Mouse (Mus musculus): ENCODE measurements around the gene Ifnar1. TPM values are rescaled to one million over a fixed set of nuclear protein-coding genes. Genes with fewer than 3 reads are reported as not detected.

Ifnar1 gene
- polyA plus RNA-seq, 1 experiment from 2014 or later: 37.1 TPM

DNA sequence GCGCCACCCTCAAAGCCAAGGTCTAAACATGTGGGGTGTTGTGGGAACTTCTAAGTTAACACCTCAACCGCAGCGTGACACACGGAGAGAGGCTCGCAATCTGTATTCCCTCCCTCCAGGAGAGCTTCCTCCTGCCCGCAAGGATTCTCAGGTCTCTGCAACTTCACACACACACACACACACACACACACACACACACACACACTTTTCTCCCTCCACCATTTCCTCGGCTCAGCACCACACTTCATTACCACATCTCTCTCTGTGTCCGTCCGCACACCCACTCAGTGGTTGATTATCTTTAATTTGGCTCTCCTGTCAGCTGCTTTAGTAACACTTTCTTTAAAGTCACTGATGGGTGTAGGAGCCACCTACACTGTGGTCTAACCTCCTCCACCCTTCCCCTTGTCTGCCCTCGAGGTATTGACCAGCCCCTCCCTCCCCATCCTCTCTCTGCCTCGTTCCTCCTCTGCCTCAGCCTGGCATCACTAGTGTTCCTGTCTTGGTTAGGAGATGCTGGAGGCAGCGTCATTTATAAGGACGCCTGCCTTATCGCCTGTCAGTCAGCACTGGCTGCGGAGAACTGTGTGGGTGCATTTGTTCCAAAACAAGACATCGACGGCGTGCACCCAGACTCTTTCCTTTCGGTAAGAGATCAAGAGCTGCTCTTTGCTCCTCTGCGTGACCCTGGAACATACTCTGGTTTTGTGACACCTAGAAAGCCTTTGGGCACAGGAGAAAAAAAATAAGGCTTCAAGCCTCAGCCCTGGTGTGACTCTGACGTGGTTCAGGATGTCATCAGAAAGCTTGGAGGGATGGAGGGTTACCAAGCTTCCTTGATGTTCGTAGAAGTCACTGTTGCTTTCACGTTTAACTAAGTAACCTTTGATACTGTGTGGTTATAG lies 48.3 kb downstream of the Ifnar1 start:
- no peak overlapping the region for H3K4me3 ChIP-seq (ENCODE audit: low read depth, low read length)
- 27% methylated on average over 23 of the region's 23 CpGs for WGBS (ENCODE audit: insufficient replicate concordance)

GRCm38 (mm10) chr16:91534477-91534876 lies 49.4 kb downstream of the Ifnar1 start:
- no peaks in the 10 kb centered on the region for H3K36me3 ChIP-seq (ENCODE audit: control insufficient read depth, insufficient read depth, low read length)
- peaks cover 16% of the 10 kb centered on the region for H3K4me1 ChIP-seq (ENCODE audit: control insufficient read depth, insufficient read depth, low read length)
- no peak overlapping the region for H3K4me3 ChIP-seq (ENCODE audit: low read depth, low read length)
- WGBS (ENCODE audit: insufficient replicate concordance): 45% methylated on average over 13 of the region's 13 CpGs
- peak; percentile 74; the same call in 1 of the 2 replicates for ATAC-seq (replicated peaks; ENCODE audit: insufficient number of reproducible peaks, low FRiP score, low TSS enrichment)
- H3K27ac ChIP-seq (ENCODE audit: low read depth, low read length): no peak overlapping the region
- H3K9me3 ChIP-seq (replicated peaks; ENCODE audit: control insufficient read depth, low read length): no peaks in the 10 kb centered on the region
- no peaks in the 10 kb centered on the region for H3K27me3 ChIP-seq (ENCODE audit: control insufficient read depth, insufficient read depth, low read length)
- H3K4me2 ChIP-seq: no peak overlapping the region
- no peak overlapping the region for H3K9ac ChIP-seq (ENCODE audit: low read depth, low read length)

More for the DNA sequence above, 48.3 kb downstream of the Ifnar1 start:
- Histone ChIP-seq H3K27ac (ENCODE audit: low read depth, low read length) (no peak overlapping the region), H3K9ac (ENCODE audit: low read depth, low read length) (no peak overlapping the region), H3K4me1 (ENCODE audit: control insufficient read depth, insufficient read depth, low read length) (peaks cover 12% of the 10 kb centered on the region), H3K4me2 (peak overlapping the region; percentile 21), H3K36me3 (ENCODE audit: control insufficient read depth, insufficient read depth, low read length) (no peaks in the 10 kb centered on the region), H3K27me3 (ENCODE audit: control insufficient read depth, insufficient read depth, low read length) (no peaks in the 10 kb centered on the region), H3K9me3 (replicated peaks; ENCODE audit: control insufficient read depth, low read length) (no peaks in the 10 kb centered on the region)
- ATAC-seq (replicated peaks; ENCODE audit: insufficient number of reproducible peaks, low FRiP score, low TSS enrichment): no peak

DNA sequence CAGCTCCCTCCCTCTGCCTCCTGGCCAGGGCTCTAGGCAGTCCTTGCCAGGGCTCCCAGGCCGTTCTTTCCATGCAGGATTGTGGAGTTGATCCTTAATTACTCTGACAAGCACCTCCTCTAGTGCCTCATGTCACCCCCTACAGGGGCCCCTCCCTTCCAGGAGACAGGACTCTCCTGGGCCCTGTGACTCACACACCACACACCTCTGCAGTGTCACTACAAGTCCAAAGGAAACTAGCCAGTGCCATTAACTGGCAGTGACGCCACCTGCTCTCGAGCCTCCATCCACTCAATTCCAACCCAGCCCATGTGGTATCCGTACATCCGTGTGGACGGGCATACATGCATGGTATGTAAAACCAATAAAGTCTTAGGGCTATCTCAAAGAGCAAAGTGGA lies 49.9 kb downstream of the Ifnar1 start:
- H3K9me3 ChIP-seq (replicated peaks; ENCODE audit: control insufficient read depth, low read length): no peaks in the 10 kb centered on the region
- no peaks in the 10 kb centered on the region for H3K27me3 ChIP-seq (ENCODE audit: control insufficient read depth, insufficient read depth, low read length)
- 71% methylated on average over 6 of the region's 6 CpGs for WGBS (ENCODE audit: insufficient replicate concordance)
- H3K36me3 ChIP-seq (ENCODE audit: control insufficient read depth, insufficient read depth, low read length): no peaks in the 10 kb centered on the region
- H3K27ac ChIP-seq (ENCODE audit: low read depth, low read length): no peak overlapping the region
- peaks cover 16% of the 10 kb centered on the region for H3K4me1 ChIP-seq (ENCODE audit: control insufficient read depth, insufficient read depth, low read length)
- ATAC-seq (replicated peaks; ENCODE audit: insufficient number of reproducible peaks, low FRiP score, low TSS enrichment): no peak
- no peak overlapping the region for H3K4me3 ChIP-seq (ENCODE audit: low read depth, low read length)
- H3K4me2 ChIP-seq: no peak overlapping the region
- H3K9ac ChIP-seq (ENCODE audit: low read depth, low read length): no peak overlapping the region

- H3K36me3 ChIP-seq (ENCODE audit: control insufficient read depth, insufficient read depth, low read length): no peaks in the 10 kb centered on the region
- no peak overlapping the region for H3K9ac ChIP-seq (ENCODE audit: low read depth, low read length)
- WGBS (ENCODE audit: insufficient replicate concordance): 90% methylated on average over 6 of the region's 6 CpGs
- H3K9me3 ChIP-seq (replicated peaks; ENCODE audit: control insufficient read depth, low read length): no peaks in the 10 kb centered on the region
- H3K27me3 ChIP-seq (ENCODE audit: control insufficient read depth, insufficient read depth, low read length): no peaks in the 10 kb centered on the region
- no peak overlapping the region for H3K4me2 ChIP-seq
- no peak overlapping the region for H3K4me3 ChIP-seq (ENCODE audit: low read depth, low read length)
- ATAC-seq (replicated peaks; ENCODE audit: insufficient number of reproducible peaks, low FRiP score, low TSS enrichment): no peak
- peaks cover 22% of the 10 kb centered on the region for H3K4me1 ChIP-seq (ENCODE audit: control insufficient read depth, insufficient read depth, low read length)
- H3K27ac ChIP-seq (ENCODE audit: low read depth, low read length): no peak overlapping the region
These were observed 51.3 kb downstream of the Ifnar1 start for GRCm38 (mm10) chr16:91536372-91536771.

GRCm38 (mm10) chr16:91537065-91537464 lies 52.0 kb downstream of the Ifnar1 start:
- Histone ChIP-seq H3K27me3 (ENCODE audit: control insufficient read depth, insufficient read depth, low read length) (no peaks in the 10 kb centered on the region), H3K4me2 (no peak overlapping the region), H3K36me3 (ENCODE audit: control insufficient read depth, insufficient read depth, low read length) (no peaks in the 10 kb centered on the region), H3K9me3 (replicated peaks; ENCODE audit: control insufficient read depth, low read length) (no peaks in the 10 kb centered on the region), H3K27ac (ENCODE audit: low read depth, low read length) (no peak overlapping the region), H3K9ac (ENCODE audit: low read depth, low read length) (no peak overlapping the region), H3K4me3 (ENCODE audit: low read depth, low read length) (no peak overlapping the region), H3K4me1 (ENCODE audit: control insufficient read depth, insufficient read depth, low read length) (peaks cover 27% of the 10 kb centered on the region)
- ATAC-seq (replicated peaks; ENCODE audit: insufficient number of reproducible peaks, low FRiP score, low TSS enrichment): no peak
- 39% methylated on average over 3 of the region's 3 CpGs for WGBS (ENCODE audit: insufficient replicate concordance)

DNA sequence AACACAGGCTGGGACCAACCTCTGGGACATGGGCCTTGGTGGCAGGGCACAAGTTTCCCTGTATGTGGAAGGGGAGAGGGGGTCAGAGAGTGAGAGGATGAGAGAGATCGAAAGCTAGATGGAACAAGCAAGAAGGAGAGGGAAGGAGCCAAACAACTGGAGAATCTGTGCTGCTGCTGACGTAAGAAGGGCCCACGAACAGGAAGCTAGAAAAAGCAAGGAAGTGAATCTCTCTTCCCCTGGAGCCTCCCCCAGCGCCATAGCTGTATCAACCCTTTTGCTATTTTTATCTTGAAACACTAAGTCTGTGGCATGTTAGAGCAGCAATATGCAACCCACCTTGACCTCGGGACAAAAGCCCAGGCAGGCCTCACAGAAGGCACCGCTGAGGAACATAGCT lies 53.0 kb downstream of the Ifnar1 start:
- no peak overlapping the region for H3K4me3 ChIP-seq (ENCODE audit: low read depth, low read length)
- H3K36me3 ChIP-seq (ENCODE audit: control insufficient read depth, insufficient read depth, low read length): no peaks in the 10 kb centered on the region
- peaks cover 24% of the 10 kb centered on the region for H3K4me1 ChIP-seq (ENCODE audit: control insufficient read depth, insufficient read depth, low read length)
- H3K27me3 ChIP-seq (ENCODE audit: control insufficient read depth, insufficient read depth, low read length): no peaks in the 10 kb centered on the region
- H3K9ac ChIP-seq (ENCODE audit: low read depth, low read length): no peak overlapping the region; the same call in 1 of the 2 replicates
- no peaks in the 10 kb centered on the region for H3K9me3 ChIP-seq (replicated peaks; ENCODE audit: control insufficient read depth, low read length)
- ATAC-seq (replicated peaks; ENCODE audit: insufficient number of reproducible peaks, low FRiP score, low TSS enrichment): no peak
- 34% methylated on average over 6 of the region's 6 CpGs for WGBS (ENCODE audit: insufficient replicate concordance)
- peak overlapping the region; percentile 6 for H3K27ac ChIP-seq (ENCODE audit: low read depth, low read length)
- no peak overlapping the region for H3K4me2 ChIP-seq

DNA sequence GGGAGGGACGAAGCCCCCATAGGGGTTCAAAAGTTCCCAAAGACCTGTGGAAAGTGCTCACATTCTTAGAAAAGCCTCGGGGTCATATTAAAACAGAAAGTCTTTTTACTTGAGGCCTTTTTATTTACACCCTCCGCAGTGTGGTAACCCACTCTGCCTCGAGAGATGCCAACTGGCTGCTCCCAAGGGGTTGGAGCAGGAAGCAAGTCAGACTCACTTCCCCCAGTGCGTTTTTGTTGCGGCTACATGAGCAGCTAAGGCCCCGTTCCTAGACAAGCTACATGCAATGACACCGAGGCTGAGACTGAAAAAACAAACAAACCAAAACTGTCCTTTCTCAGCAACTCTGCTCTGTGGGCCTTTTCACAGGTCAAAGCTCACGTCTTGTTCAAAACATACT lies 53.5 kb downstream of the Ifnar1 start:
- peak overlapping the region; percentile 6; the same call in 1 of the 2 replicates for H3K27ac ChIP-seq (ENCODE audit: low read depth, low read length)
- no peaks in the 10 kb centered on the region for H3K36me3 ChIP-seq (ENCODE audit: control insufficient read depth, insufficient read depth, low read length)
- peaks cover 24% of the 10 kb centered on the region for H3K4me1 ChIP-seq (ENCODE audit: control insufficient read depth, insufficient read depth, low read length)
- H3K9ac ChIP-seq (ENCODE audit: low read depth, low read length): no peak overlapping the region; the same call in 1 of the 2 replicates
- H3K27me3 ChIP-seq (ENCODE audit: control insufficient read depth, insufficient read depth, low read length): no peaks in the 10 kb centered on the region
- no peaks in the 10 kb centered on the region for H3K9me3 ChIP-seq (replicated peaks; ENCODE audit: control insufficient read depth, low read length)
- no peak overlapping the region for H3K4me2 ChIP-seq
- WGBS (ENCODE audit: insufficient replicate concordance): 54% methylated on average over 9 of the region's 9 CpGs
- H3K4me3 ChIP-seq (ENCODE audit: low read depth, low read length): no peak overlapping the region
- no peak for ATAC-seq (replicated peaks; ENCODE audit: insufficient number of reproducible peaks, low FRiP score, low TSS enrichment)

- ATAC-seq (replicated peaks; ENCODE audit: insufficient number of reproducible peaks, low FRiP score, low TSS enrichment): no peak
- Histone ChIP-seq H3K9ac (ENCODE audit: low read depth, low read length) (no peak overlapping the region), H3K36me3 (ENCODE audit: control insufficient read depth, insufficient read depth, low read length) (no peaks in the 10 kb centered on the region), H3K27ac (ENCODE audit: low read depth, low read length) (no peak overlapping the region), H3K9me3 (replicated peaks; ENCODE audit: control insufficient read depth, low read length) (no peaks in the 10 kb centered on the region), H3K4me3 (ENCODE audit: low read depth, low read length) (no peak overlapping the region), H3K4me1 (ENCODE audit: control insufficient read depth, insufficient read depth, low read length) (peaks cover 33% of the 10 kb centered on the region), H3K4me2 (peak overlapping the region; percentile 20; the same call in 1 of the 2 replicates), H3K27me3 (ENCODE audit: control insufficient read depth, insufficient read depth, low read length) (no peaks in the 10 kb centered on the region)
- WGBS (ENCODE audit: insufficient replicate concordance): 35% methylated on average over 10 of the region's 10 CpGs
These were observed 56.6 kb downstream of the Ifnar1 start for GRCm38 (mm10) chr16:91541573-91542081.
